Mouse (Mus musculus) limb, embryonic 14.5 days (tissue): ENCODE data around the gene Ube2g1. TPM values are rescaled to one million over a fixed set of nuclear protein-coding genes. Genes with fewer than 3 reads are reported as not detected.

ENCODE experiments used
- ATAC-seq: fragments of 200-750 bp; cut with Nextera tagmentation; 2 replicates; pipeline ENCODE4 v1.8.0; 2017; ENCODE audit warnings: low read depth, moderate number of reproducible peaks, moderate TSS enrichment; ENCODE audit not compliant: low FRiP score
- DNase-seq: peaks from one replicate; pipeline ENCODE4 v3.0.0-alpha.2; 2015; ENCODE audit warnings: low spot score
- H3K27ac ChIP-seq: fragments of 300-500 bp; sonication (generic); replicated peaks from 2 replicates; pipeline ENCODE4 v1.5.1; 2014; ENCODE audit warnings: low read depth, mild to moderate bottlenecking, low read length, moderate library complexity, mixed read lengths
- H3K27me3 ChIP-seq: fragments of 300-500 bp; sonication (generic); 2 replicates; pipeline ENCODE4 v1.6.1; 2014; ENCODE audit warnings: low read length, mixed read lengths; ENCODE audit not compliant: control insufficient read depth, insufficient read depth
- H3K36me3 ChIP-seq: fragments of 300-500 bp; sonication (generic); 2 replicates; pipeline ENCODE4 v1.6.1; 2014; ENCODE audit warnings: mild to moderate bottlenecking, low read length, moderate library complexity, mixed read lengths; ENCODE audit not compliant: control insufficient read depth, insufficient read depth
- H3K4me1 ChIP-seq: fragments of 300-500 bp; sonication (generic); 2 replicates; pipeline ENCODE4 v1.6.1; 2014; ENCODE audit warnings: antibody characterized with exemption, low read length, mixed read lengths; ENCODE audit not compliant: control insufficient read depth, insufficient read depth
- H3K4me2 ChIP-seq: fragments of 300-500 bp; sonication (generic); replicated peaks from 2 replicates; pipeline ENCODE4 v1.6.1; 2014; ENCODE audit warnings: low read depth, mild to moderate bottlenecking, low read length, moderate library complexity; ENCODE audit not compliant: severe bottlenecking
- H3K4me3 ChIP-seq: fragments of 300-500 bp; sonication (generic); replicated peaks from 2 replicates; pipeline ENCODE4 v1.5.1; 2014; ENCODE audit warnings: low read length
- H3K9ac ChIP-seq: fragments of 300-500 bp; sonication (generic); 2 replicates; pipeline ENCODE4 v1.6.1; 2014; ENCODE audit warnings: mild to moderate bottlenecking, low read depth, low read length, moderate library complexity; ENCODE audit not compliant: severe bottlenecking
- H3K9me3 ChIP-seq: fragments of 300-500 bp; sonication (generic); 2 replicates; pipeline ENCODE4 v1.6.1; 2016; ENCODE audit warnings: low read length; ENCODE audit not compliant: control insufficient read depth
- POLR2A ChIP-seq: fragments of 200-500 bp; IDR thresholded peaks from 2 replicates; pipeline ENCODE4 v1.8.0; 2012; ENCODE audit warnings: inconsistent platforms, mild to moderate bottlenecking, moderate library complexity, borderline replicate concordance; ENCODE audit not compliant: insufficient read depth, insufficient read length; ENCODE audit errors: extremely low read depth
- WGBS: fragments of 180-500 bp; shearing (Covaris S2); extraction: QIAGEN DNeasy Blood & Tissue Kit; methylation state at CpG from one replicate; pipeline ENCODE4 v1.1.7; 2014; 5-methylcytosine and 5-hydroxymethylcytosine counted together
- polyA plus RNA-seq, 2 experiments: library from polyadenylated mRNA; depleted of rRNA in 1 of 2; stranded (reverse) in 1 of 2; unstranded in 1 of 2; fragments of >200 nt; fragmentation: Nextera tagmentation in 1 of 2; extraction: Ambion mirVana in 1 of 2; gene quantifications; 2 replicates each; pipeline versions ENCODE4 v1.2.1 to v1.2.3; 2012 to 2014

Gene Ube2g1
- polyA plus RNA-seq, 2 experiments: 30.4 to 69.7 TPM

GRCm38 (mm10) chr11:72618476-72618875 is 11.4 kb downstream of the Ube2g1 start:
- Histone ChIP-seq H3K9me3 (no peaks in the 10 kb centered on the region), H3K27me3 (no peaks in the 10 kb centered on the region), H3K4me1 (no peaks in the 10 kb centered on the region), H3K9ac (no peak overlapping the region), H3K27ac (no peak overlapping the region), H3K4me2 (no peak overlapping the region), H3K36me3 (peaks cover 6% of the 10 kb centered on the region), H3K4me3 (no peak overlapping the region)
- TF ChIP-seq POLR2A: no peak
- WGBS: 90% methylated on average over 1 of the region's 1 CpGs
- no peak for ATAC-seq
- DNase-seq: no peak

GRCm38 (mm10) chr11:72642730-72643129 is 35.6 kb downstream of the Ube2g1 start:
- no peaks in the 10 kb centered on the region; the same call in 1 of the 2 replicates for H3K36me3 ChIP-seq
- 64% methylated on average over 4 of the region's 4 CpGs for WGBS
- no peaks in the 10 kb centered on the region for H3K27me3 ChIP-seq
- DNase-seq: no peak
- H3K4me3 ChIP-seq: no peak overlapping the region
- H3K9me3 ChIP-seq: no peaks in the 10 kb centered on the region
- no peaks in the 10 kb centered on the region for H3K4me1 ChIP-seq
- no peak overlapping the region for H3K9ac ChIP-seq
- TF ChIP-seq POLR2A: no peak
- ATAC-seq: no peak
- no peak overlapping the region for H3K27ac ChIP-seq
- no peak overlapping the region for H3K4me2 ChIP-seq

- Histone ChIP-seq H3K27me3 (no peaks in the 10 kb centered on the region), H3K9me3 (no peaks in the 10 kb centered on the region), H3K4me3 (no peak overlapping the region), H3K36me3 (no peaks in the 10 kb centered on the region; the same call in 1 of the 2 replicates), H3K4me1 (no peaks in the 10 kb centered on the region), H3K27ac (no peak overlapping the region), H3K9ac (no peak overlapping the region), H3K4me2 (no peak overlapping the region)
- DNase-seq (no peak), ATAC-seq (no peak)
- WGBS: 94% methylated on average over 5 of the region's 5 CpGs
- no peak for TF ChIP-seq POLR2A
Measured at GRCm38 (mm10) chr11:72645386-72645785, 38.3 kb downstream of the Ube2g1 start.

DNA sequence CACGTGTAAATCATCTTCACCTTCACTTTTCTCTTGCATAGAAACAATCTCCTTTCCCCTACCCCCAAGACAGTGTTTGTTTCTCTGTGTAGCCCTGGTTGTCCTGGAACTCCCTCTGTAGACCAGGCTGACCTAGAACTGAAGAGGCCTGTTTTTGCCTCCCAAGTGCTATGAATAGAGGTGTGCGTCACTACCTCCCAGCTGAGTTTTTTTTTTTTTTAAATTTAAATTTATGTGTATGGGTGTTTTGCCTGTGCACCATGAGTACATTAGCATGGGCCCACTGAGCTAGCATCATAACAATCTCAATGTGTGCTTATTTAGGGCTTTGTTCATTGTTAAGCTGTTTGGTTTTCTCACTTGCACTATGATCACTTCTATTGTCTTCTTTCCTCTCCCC is 43.3 kb downstream of the Ube2g1 start:
- Histone ChIP-seq H3K4me3 (no peak overlapping the region), H3K27me3 (no peaks in the 10 kb centered on the region), H3K36me3 (no peaks in the 10 kb centered on the region), H3K9ac (no peak overlapping the region), H3K9me3 (no peaks in the 10 kb centered on the region), H3K4me2 (no peak overlapping the region), H3K4me1 (no peaks in the 10 kb centered on the region), H3K27ac (no peak overlapping the region)
- no peak for DNase-seq
- ATAC-seq: no peak
- 75% methylated on average over 2 of the region's 2 CpGs for WGBS
- no peak for TF ChIP-seq POLR2A

GRCm38 (mm10) chr11:72659918-72660317 is 52.8 kb downstream of the Ube2g1 start:
- Histone ChIP-seq H3K36me3 (0 out of 2 replicates have a peak, but pooled peaks cover 3% of the 10 kb centered on the region), H3K9me3 (no peaks in the 10 kb centered on the region), H3K4me2 (no peak overlapping the region), H3K4me1 (no peaks in the 10 kb centered on the region), H3K9ac (no peak overlapping the region), H3K4me3 (no peak overlapping the region), H3K27ac (no peak overlapping the region), H3K27me3 (no peaks in the 10 kb centered on the region)
- ATAC-seq (no peak), DNase-seq (no peak)
- no peak for TF ChIP-seq POLR2A

- 88% methylated on average over 1 of the region's 1 CpGs for WGBS
- DNase-seq (no peak), ATAC-seq (no peak)
Measured at GRCm38 (mm10) chr11:72660359-72660758, 53.3 kb downstream of the Ube2g1 start.

More at GRCm38 (mm10) chr11:72660359-72660758, 53.3 kb downstream of the Ube2g1 start:
- no peaks in the 10 kb centered on the region for H3K27me3 ChIP-seq
- H3K36me3 ChIP-seq: 0 out of 2 replicates have a peak, but pooled peaks cover 3% of the 10 kb centered on the region
- no peak for TF ChIP-seq POLR2A
- H3K9ac ChIP-seq: no peak overlapping the region
- H3K4me1 ChIP-seq: no peaks in the 10 kb centered on the region
- H3K4me2 ChIP-seq: no peak overlapping the region
- H3K27ac ChIP-seq: no peak overlapping the region
- no peaks in the 10 kb centered on the region for H3K9me3 ChIP-seq
- no peak overlapping the region for H3K4me3 ChIP-seq
